Mouse (Mus musculus) kidney, adult 2 months (tissue): Measurements from ENCODE around the gene Anxa6.

ENCODE experiments used
- CTCF ChIP-seq: fragments of 200-500 bp; conservative IDR thresholded peaks from 2 replicates; pipeline ENCODE4 v1.5.1; 2011; ENCODE audit warnings: low read depth, mild to moderate bottlenecking, control low read depth, low read length, moderate library complexity, mixed read lengths; ENCODE audit not compliant: insufficient read depth, insufficient read length
- POLR2A ChIP-seq: fragments of 200-500 bp; IDR thresholded peaks from one replicate; pipeline ENCODE4 v1.6.1; 2011; ENCODE audit warnings: low read depth, low read length, control low read depth

DNA sequence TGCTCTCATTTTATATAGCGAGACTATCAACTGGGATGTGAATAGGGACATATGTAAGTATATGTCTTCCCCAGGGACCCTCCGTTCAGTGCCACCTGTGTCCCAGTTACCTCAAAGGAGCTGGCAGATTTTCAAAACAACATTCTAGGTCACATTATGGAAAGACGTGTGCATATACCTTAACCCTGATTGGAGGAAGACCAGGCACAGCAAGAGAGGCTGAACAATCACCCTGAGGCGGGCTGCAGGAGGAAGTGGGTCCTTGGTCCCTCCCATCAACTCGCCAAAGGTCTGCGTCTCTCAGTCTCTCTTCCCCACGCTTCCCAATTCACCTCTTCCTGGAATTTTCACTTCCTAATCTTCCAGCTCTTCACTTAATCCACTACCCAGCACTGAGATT is 76.3 kb downstream of the Anxa6 start:
- no peak for TF ChIP-seq POLR2A
- no peak for TF ChIP-seq CTCF
